Mouse (Mus musculus): ENCODE measurements around the gene Rfx7.

- TF ChIP-seq POLR2A (IDR thresholded peaks at IDR 0.05; ENCODE audit: control insufficient read depth, extremely low read depth, insufficient read depth, low read length, poor library complexity) (no peak), CTCF (IDR thresholded peaks at IDR 0.05; ENCODE audit: borderline replicate concordance, control insufficient read depth, extremely low read depth, insufficient read depth, low read length, poor library complexity) (no peak)
Measured at GRCm38 (mm10) chr9:72492194-72492565, 39.9 kb upstream of the Rfx7 start, which contains the start of gene Tex9.

Measured in thymus, adult 2 months (tissue).